Mouse (Mus musculus) v-Abl transformed pro-B cells (cell line): ENCODE results near the gene Tulp2.

Experiments
- in situ Hi-C, 2 experiments: fragments of 400-800 bp; cut with MboI; formaldehyde crosslinking; loops; one replicate each; pipeline ENCODE4 v1.15.1; 2025; ENCODE audit not compliant: unreplicated experiment in 2 of 2

Tulp2 gene

DNA sequence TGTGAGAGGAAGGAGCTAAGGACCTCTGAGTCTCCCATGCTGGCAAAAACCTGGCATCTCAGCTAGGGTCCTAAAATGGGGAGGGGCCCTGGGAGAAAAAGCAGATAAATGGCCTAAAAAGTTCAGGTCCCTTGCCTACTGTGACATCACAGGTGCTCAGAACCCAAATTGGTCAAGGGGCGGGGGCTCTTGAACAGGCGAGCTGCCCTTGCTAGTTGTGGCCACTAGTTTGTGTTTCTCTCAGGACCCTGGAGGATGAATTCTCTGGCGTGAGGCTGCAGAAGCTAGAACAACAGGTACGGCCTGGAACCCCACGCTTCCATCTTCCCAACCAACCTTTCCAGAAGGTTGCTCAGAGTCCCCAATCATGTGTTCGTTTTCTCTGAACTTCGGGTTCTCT lies 32.7 kb downstream of the Tulp2 start:
- in situ Hi-C loops = loop anchor here in 1 of 2 experiments (25.0 kb wide), 1 partner anchor 1323 kb away; the partner anchor contains the start of gene Ldha

- in situ Hi-C loops = loop anchor here (5.0 to 25.0 kb wide), 3 partner anchors 38 to 1322 kb away; partner anchors contain the start of gene Ldha (in 1 of the 2)
Observed at GRCm38 (mm10) chr7:45515436-45515835, 33.8 kb downstream of the Tulp2 start.

- in situ Hi-C loops = loop anchor here (5.0 to 25.0 kb wide), 3 partner anchors 40 to 1320 kb away; partner anchors contain the start of gene Ldha (in 1 of the 2)
Observed at GRCm38 (mm10) chr7:45516846-45517245, 35.2 kb downstream of the Tulp2 start.

DNA sequence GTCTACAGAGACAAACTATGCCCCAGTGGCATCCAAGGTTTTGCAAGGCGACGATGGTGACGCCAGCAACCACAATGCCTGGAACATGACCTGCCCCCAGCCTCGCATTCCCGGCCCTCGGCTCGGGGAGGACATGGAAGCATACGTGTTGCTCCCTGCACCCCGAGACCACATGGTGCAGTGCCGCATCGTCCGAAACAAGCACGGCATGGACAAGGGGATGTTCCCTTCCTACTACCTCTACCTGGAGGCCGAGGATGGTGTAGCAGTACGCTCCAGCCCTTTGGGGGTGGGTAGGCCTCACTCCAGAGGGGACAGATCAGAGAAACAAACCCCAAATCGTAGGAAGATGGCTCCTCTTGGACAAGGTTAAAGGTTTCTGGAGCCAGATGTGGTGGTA lies 36.9 kb downstream of the Tulp2 start:
- in situ Hi-C loops = loop anchor here (5.0 to 25.0 kb wide), 3 partner anchors 39 to 1319 kb away; partner anchors contain the start of gene Ldha (in 1 of the 2)

GRCm38 (mm10) chr7:45519345-45520120 lies 37.9 kb downstream of the Tulp2 start:
- in situ Hi-C loops = loop anchor here (5.0 to 25.0 kb wide), 3 partner anchors 38 to 1318 kb away; partner anchors contain the start of gene Ldha (in 1 of the 2)

DNA sequence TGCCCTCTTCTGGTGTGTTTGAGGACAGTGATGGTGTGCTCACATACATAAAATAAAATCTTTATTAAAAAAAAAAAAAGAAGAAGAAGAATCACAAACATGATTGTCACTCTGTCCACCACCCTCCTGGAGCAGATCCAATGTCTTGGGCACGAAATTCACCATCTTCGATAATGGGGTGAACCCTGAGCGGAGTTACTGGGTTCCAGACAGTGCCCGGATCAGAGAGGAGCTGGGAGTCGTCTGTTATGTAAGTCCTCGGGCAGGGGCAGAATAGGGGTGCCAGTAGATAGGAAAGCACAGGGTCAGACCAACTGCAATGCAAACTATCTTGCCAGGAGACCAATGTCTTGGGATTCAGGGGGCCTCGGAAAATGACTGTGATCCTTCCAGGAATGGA lies 38.9 kb downstream of the Tulp2 start:
- in situ Hi-C loops = loop anchor here in 1 of 2 experiments (25.0 kb wide), 1 partner anchor 1317 kb away; the partner anchor contains the start of gene Ldha

DNA sequence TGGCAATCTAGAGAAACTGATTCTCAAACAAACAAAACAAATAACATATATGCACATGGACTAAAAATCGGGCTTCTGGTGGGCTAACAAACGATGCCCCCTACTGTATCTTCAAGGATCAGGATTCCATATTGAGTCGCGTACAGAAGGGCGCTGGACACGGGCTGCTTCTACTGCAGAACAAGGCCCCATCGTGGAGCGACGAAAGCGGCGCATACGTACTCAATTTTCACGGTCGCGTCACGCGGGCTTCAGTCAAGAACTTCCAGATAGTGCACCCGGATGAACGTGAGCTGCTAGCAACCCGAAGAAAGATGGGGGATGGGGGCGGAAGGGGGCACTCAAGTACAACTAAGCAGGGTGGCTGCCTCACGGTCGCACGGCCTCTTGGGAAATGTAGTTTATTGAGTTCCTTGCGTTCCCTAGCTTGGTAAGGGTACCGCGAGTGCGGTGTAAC lies 40.1 kb downstream of the Tulp2 start:
- in situ Hi-C loops = loop anchor here in 1 of 2 experiments (25.0 kb wide), 1 partner anchor 1316 kb away; the partner anchor contains the start of gene Ldha

DNA sequence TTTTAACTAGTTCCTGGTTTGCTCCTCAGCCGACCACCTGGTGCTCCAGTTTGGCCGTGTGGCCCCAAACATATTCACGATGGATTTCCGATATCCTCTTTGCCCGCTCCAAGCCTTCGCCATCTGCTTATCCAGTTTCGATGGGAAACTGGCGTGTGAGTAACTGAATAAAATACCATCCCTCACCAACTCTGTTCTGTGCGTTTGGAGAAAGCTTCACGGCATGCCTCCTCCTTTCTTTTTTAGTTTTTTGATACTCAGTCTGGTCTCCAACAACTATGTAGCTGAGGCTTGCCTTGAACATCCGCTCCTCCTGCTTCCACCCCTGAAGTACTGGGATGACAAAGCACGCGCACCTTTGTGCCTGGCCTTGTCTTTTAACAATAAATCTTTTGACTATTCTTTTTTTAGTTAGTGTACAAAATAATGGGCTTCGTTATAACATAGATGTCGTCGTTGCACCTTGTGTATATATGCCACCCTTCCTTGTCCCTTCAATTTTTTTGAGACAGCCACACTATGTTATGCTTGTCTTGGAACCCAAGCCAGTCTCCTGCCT lies 40.6 kb downstream of the Tulp2 start:
- in situ Hi-C loops = loop anchor here in 1 of 2 experiments (25.0 kb wide), 1 partner anchor 1315 kb away; the partner anchor contains the start of gene Ldha

DNA sequence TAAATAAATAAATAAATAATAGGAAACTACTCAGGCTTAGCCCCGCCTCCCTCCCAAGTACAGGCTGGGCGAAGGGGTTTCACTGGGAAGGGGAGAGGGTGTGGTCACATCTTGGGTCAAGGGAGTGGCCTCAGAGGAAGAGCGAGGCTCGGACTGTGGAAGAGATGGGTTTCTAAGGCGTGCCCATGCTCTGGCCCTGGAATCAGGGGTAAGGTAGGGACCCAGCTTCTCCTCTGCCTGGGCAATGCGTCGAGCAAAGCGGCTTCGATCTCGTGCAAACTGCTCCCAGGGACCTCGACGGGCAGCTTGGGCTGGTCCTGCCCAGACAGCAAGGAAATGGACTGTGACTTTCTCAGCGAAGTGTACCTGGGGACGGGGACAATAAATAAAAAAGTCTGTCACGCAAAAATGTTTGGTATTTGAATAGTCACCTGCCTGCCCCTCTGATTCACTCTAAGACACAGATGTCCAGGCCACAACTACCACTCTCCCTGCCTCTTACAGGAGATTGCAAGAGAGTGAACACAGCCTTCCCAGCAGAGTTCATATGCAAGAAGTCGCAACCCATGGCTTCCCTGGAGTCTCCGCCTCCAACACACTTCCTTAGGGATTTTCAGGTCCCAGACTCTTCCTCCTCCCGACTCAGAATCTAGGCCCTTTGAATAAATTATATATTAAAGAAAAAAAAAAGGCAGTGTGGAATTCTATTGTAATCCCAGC lies 41.4 kb downstream of the Tulp2 start:
- in situ Hi-C loops = loop anchor here in 1 of 2 experiments (25.0 kb wide), 1 partner anchor 1314 kb away; the partner anchor contains the start of gene Ldha

- in situ Hi-C loops = loop anchor here in 1 of 2 experiments (25.0 kb wide), 1 partner anchor 1314 kb away; the partner anchor contains the start of gene Ldha
Observed at GRCm38 (mm10) chr7:45523678-45524170, 42.0 kb downstream of the Tulp2 start.

DNA sequence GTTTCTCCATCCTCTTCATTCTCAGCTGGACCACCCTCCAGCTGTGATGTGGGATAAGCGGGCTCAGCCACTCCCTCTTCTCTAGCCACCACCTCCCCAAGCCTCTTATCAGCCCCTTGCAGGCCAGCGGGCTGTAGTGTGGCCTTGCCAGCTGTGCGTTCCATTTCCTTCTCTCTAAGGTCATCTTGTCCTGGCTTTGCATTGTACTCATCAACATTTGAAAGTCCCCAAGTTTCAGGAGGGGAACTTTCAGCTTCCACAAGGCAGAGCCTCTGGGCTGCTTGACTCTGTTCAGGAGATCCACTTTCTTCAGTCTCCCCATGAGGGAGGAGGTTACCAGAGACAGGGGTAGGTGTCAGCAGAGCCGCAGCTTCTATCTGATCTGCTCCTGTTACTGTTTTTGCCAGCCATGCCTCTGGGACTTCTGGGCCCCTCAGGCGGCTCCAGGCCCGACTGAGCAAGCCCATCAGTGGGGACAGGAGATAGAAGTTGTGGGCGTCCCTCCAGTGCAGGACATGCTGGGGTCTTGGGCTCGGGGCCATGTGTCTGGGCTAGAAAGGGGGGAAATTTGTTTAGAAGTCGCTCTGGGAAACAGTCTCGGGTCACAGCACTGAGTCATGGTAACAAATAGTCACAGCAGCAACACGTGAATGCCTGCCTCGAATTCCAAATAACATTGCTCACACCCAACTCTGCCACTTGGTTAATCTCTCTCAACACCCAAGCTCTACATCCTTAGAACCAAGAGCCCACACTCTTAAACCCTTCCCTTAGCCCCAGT lies 43.4 kb downstream of the Tulp2 start:
- in situ Hi-C loops = loop anchor here in 1 of 2 experiments (5.0 to 25.0 kb wide), 2 partner anchors 48 to 1312 kb away; partner anchors contain the start of gene Ldha

DNA sequence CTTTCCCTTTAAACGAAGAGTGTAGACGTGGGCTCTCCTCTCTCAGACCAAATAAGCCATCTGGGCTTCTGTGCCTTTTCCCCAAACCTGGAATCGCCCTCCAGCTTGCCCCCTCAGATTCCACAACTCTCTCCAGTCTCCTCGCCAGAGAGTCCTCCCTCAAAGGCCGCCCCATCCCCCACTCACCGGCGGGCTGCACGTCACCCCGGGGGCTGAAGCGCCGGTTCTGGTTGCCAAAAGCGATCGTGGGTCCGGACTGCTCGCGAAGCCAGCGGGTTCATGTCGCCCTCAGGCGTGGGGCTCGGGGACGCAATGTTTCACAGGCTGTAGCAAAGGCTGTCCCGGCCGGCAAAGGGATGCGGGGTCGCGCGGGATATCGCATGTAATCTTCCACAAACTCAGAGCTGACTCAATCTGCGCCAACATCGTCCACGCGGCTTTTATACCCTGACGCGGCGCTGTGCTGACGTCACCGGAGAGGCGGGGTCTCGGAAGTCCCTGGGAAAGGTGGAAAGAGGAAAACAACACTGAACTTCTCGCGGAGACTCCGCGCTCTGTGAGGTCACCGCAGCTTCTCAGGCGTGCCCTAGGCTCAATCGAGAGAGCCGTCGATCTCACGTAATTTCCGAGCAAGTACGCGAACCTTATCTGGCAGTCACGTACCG lies 44.3 kb downstream of the Tulp2 start, which contains the start of the genes Ppp1r15a and Plekha4:
Gene Ppp1r15a (minus strand): TSS at position 460 of the 665 bp plus-strand sequence.
Gene Plekha4 (plus strand): TSS at position 522 of the 665 bp plus-strand sequence.
- in situ Hi-C loops = loop anchor here in 1 of 2 experiments (5.0 kb wide), 1 partner anchor 49 kb away; no protein-coding TSS in a partner anchor

DNA sequence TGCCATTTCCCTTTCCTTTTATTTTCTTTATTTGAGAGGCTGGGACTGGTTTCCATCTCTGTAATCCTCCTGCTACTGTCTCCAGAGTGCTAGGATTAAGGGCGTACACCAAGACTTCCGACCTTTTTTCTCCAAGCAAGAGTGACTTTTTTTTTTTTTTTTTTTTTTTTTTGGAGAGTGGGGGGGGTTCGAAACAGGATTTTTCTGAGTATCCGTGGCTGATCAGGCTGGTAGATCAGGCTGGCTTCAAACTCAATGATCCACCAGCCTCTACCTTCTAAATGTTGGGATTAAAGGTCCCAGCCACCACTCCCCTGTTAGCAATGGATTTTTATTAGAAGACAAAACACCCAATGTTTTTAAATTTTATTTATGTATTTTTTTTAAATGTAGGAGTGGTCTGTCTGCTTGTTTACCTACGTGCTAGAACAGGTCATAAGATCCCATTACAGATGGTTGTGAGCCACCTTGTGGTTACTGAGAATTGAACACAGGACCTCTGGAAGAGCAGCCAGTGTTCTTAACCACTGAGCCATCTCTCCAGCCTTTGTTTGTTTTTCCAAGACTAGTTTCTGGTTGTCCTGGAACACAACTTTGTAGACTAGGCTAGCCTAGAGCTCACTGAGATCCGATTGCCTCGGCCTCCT lies 44.9 kb downstream of the Tulp2 start:
- in situ Hi-C loops = loop anchor here in 1 of 2 experiments (5.0 kb wide), 1 partner anchor 49 kb away; no protein-coding TSS in a partner anchor

DNA sequence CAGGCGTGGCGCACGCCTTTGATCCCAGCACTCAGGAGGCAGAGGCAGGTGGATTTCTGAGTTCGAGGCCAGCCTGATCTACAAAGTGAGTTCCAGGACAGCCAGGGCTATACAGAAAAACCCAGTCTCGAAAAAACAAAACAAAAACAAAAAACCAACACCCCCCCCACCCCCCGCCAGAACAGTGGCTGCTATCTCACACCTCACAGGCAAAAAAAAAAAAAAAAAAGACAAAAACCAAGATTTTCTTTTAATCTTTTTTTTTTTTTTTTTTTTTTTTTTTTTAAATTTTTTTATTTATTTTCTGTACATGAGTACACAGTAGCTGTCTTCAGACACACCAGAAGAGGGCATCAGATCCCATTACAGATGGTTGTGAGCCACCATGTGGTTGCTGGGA lies 45.5 kb downstream of the Tulp2 start:
- in situ Hi-C loops = loop anchor here in 1 of 2 experiments (5.0 kb wide), 1 partner anchor 50 kb away; no protein-coding TSS in a partner anchor

DNA sequence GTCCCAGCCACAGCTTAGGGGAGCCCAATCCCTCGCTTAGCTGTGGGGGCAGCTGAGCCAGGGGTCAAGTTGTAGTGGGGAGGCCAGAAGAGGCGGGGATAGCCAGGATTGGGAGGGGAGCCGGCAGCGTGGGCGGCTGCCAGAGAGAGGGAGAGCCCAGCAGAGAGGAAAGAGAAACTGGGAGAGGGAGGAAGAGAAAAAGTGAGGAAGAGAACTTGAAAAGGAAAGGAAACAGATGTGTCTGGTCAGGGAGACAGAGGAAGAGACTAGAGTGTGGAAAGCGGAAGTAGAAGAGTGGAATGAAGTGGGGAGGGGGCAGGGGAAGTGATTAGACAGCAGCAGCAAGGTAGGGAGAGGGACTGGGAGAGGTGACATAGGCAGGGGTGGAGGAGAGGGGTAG lies 47.8 kb downstream of the Tulp2 start:
- in situ Hi-C loops = loop anchor here in 1 of 2 experiments (5.0 kb wide), 1 partner anchor 52 kb away; no protein-coding TSS in a partner anchor

DNA sequence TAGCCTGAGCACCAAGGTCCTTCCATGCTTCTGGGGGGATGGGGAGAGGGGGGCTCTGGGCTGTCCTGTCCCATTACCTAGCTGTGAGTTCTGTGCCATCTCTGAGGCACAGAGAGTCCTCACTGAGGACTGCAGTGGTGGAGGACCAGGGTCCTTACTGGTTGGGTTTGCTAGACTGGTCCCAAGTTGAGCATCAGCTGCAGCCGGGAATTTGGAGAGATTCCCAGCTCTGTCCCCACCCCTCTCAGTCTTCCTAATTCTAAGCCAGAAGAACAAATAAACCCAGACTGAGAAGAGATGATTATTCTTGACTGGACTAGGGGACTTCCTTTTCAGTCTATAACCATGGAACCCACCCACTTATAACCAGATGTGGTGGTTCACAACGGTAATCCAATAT lies 49.0 kb downstream of the Tulp2 start:
- in situ Hi-C loops = no loop called here

- in situ Hi-C loops = no loop called here
Observed at GRCm38 (mm10) chr7:45535676-45536075, 54.0 kb downstream of the Tulp2 start.

DNA sequence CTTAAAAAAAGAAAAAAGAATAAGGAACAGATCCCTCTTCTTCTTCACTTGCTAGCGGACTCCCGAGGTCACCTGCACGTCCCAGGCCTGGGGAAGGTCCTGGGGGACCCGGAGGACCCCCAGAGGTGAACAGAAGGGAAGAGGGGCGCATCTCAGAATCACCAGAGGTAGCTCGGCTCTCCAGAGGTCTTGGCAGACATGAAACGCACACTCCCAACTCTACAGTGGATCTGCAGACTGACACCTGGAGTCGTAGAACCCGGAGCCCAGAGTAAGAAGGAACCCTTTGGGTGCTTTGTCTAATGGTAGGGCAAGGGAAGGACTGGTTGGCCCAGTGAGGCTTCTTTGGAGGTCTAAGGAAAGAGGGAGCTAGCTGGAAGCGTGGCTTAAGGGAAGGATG lies 55.9 kb downstream of the Tulp2 start:
- in situ Hi-C loops = no loop called here
